Mouse (Mus musculus) lung, adult 2 months (tissue): ENCODE results near the gene Krtap14.

Experiments
- CTCF ChIP-seq: fragments of 200-500 bp; IDR thresholded peaks from 2 replicates; pipeline ENCODE4 v1.5.1; 2011; ENCODE audit warnings: mild to moderate bottlenecking, low read length, control low read depth; ENCODE audit not compliant: insufficient read depth
- POLR2A ChIP-seq: fragments of 200-500 bp; IDR thresholded peaks from 2 replicates; pipeline ENCODE4 v1.6.1; 2011; ENCODE audit warnings: low read depth, mild to moderate bottlenecking, control low read depth, low read length, borderline replicate concordance; ENCODE audit errors: extremely low read depth

GRCm38 (mm10) chr16:88777596-88777995, 48.3 kb downstream of the Krtap14 start, which contains the start of gene Gm5965:
- TF ChIP-seq CTCF (no peak), POLR2A (no peak)
